Mouse (Mus musculus) spleen, adult 2 months (tissue): ENCODE data around the gene Cenpm.

ENCODE experiments used
- CTCF ChIP-seq: fragments of 200-500 bp; IDR thresholded peaks from 2 replicates; pipeline ENCODE4 v1.5.1; 2011; ENCODE audit warnings: mild to moderate bottlenecking, inconsistent platforms; ENCODE audit not compliant: insufficient read depth, insufficient read length, insufficient replicate concordance; ENCODE audit errors: extremely low read depth
- POLR2A ChIP-seq: fragments of 200-500 bp; IDR thresholded peaks from 2 replicates; pipeline ENCODE4 v1.6.1; 2011; ENCODE audit warnings: low read depth, low read length, inconsistent platforms

DNA sequence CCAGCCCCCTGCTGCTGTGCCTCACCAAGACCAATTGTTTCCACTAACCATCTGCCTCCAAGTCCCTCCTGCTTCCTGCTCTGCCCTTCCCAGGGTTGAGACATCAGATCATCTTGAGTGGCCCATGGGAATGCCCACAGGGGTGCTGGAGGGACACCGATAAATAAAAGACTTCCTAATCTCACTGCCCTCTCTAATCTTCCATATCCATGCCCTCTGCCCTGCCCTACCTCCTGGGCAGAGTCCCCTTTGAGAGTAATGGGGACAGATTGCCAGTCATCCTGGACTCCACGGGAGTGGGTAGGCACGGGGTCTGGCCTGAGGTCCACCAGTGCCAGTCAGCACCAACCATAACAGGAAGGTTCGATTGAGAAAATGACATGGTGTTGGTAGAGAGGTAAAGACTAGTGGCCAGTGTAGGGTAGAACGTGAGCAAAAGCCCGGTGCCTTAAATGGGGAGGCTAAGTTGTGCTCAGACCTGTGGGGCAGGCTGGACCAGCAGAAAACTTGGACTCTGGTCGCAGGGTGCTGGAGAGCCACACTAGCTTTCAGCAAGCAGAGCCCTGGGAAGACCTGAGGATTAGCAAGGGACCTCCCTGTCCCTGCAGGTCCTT is 19.8 kb downstream of the Cenpm start:
- no peak for TF ChIP-seq CTCF
- TF ChIP-seq POLR2A: no peak
